Mouse (Mus musculus): ENCODE results near the gene Cuedc1. TPM values are rescaled to one million over a fixed set of nuclear protein-coding genes. Genes with fewer than 3 reads are reported as not detected.

Gene Cuedc1
- polyA plus RNA-seq, 1 experiment from 2014 or later: 43.4 TPM

DNA sequence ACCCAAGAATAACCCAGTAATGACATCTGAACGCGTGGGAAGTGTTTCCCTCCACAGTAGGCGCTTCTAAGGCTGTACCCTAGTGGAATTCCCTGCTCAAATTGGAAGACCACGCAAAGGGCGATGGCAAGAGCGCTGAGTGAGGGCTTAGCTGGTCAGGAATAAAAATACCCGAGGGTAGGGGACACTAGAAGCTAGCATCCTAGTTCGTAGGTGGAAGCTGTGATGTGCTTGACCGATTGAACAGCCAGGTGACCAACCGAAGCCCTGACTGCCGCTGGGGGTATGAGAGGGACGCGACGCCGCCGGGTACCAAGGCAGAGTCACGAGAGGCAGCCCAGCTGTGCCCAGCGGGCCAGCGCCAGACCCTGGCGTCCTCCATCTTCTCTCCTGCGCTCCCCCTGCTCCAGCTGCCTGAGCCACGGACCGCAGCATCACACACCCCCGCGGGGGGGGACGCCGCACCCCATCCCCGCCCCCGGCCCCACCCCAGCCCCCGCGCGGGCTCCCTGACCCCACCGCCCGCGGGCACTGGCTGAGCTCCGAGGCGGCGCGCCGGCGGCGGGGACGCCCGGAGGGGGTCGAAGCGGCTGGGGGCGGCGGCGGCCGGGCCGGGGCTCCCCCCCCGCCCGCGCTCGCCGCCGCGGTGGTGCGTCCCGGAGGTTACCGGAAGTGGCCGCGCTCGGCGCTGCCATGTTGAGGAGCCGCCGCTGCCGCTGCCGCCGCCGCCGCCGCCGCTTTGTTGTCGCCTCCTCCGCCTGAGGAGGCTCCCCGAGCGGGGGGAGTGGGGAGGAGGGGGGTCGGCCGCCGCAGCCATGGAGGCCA, 30.1 kb upstream of the Cuedc1 start, which contains the start of gene Vezf1:
Gene Vezf1 (plus strand): TSS at position 694 of the 825 bp plus-strand sequence.
- ATAC-seq (replicated peaks): peak; percentile 93
- under 1% methylated on average over 46 of the region's 81 CpGs for WGBS

DNA sequence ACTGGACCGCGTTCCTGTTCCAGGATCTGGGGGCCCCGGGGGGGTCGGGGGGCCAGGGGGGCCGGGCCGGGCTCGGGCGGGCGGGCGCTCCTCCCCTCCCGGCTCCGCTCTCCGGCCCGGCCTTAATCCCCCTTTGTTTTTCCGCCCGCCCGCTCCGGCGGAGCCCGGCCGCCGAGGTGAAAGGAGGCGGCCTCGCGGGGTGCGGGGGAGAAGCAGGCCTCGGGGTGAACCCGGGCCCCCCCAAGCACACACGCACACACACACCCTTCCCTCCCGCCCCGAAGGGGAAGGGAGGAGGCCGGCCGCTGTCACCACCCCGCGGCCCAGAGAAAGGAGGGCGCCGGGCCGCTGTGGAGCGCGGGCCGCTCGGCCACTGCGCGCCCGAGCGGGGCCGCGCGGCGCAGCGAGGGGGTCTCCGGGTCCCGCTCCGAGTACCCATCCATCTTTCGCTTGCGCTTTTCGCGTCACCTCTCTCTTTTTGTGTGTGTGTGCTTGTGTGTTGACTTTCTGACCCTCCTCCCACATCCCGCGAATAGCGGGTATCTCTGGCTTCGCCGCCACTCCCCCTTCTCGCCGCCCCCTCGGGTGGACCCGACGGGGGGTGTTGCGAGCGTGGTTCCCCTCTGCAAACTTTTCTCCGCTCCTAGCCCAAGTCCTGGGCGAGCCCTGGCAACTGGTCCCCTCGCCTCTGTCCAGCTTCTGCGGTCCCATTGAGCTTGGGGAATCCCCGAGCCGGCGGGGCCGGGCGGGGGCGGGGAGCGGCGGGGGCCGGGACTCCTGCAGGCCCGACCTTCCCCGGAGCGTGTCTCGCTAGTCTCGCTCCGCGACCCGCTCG, 29.2 kb upstream of the Cuedc1 start:
- Histone ChIP-seq H3K4me2 (replicated peaks) (peak overlapping the region; percentile 87), H3K4me3 (peak overlapping the region; percentile 100), H3K9ac (replicated peaks) (peak overlapping the region; percentile 98), H3K4me1 (peaks cover 50% of the 10 kb centered on the region), H3K9me3 (no peaks in the 10 kb centered on the region), H3K27me3 (no peaks in the 10 kb centered on the region), H3K36me3 (0 out of 2 replicates have a peak, but pooled peaks cover 2% of the 10 kb centered on the region), H3K27ac (replicated peaks) (peak overlapping the region; percentile 98)
- peak; percentile 63 for ATAC-seq (replicated peaks)
- WGBS: under 1% methylated on average over 70 of the region's 92 CpGs

More for the DNA sequence above, 30.1 kb upstream of the Cuedc1 start, which contains the start of gene Vezf1:
- peak within 1 kb of the TSS; percentile 87 for H3K4me2 ChIP-seq (replicated peaks)
- H3K9me3 ChIP-seq: no peaks in the 10 kb centered on the region
- H3K4me1 ChIP-seq: peaks cover 43% of the 10 kb centered on the region
- H3K9ac ChIP-seq (replicated peaks): peak within 1 kb of the TSS; percentile 98
- no peaks in the 10 kb centered on the region for H3K27me3 ChIP-seq
- H3K4me3 ChIP-seq: peak within 1 kb of the TSS; percentile 100
- H3K27ac ChIP-seq (replicated peaks): peak within 1 kb of the TSS; percentile 98
- no peaks in the 10 kb centered on the region for H3K36me3 ChIP-seq

DNA sequence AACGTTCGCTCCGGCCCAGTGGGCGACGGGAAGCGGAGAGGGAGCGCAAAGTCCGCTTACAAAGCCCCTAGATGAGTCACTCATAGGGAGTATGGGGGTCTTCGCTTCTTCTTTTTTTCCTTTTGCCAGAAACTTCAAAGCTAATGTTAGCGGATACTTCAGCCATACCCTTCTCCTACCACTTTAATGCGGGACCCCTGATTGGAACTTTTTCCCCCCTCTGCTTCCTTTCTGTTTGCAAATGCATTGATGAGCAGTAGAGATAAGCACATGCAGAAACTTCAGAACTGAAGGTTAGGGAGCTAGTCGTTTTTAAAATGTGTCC, 28.6 kb upstream of the Cuedc1 start:
- Histone ChIP-seq H3K4me2 (replicated peaks) (peak overlapping the region; percentile 87), H3K27me3 (no peaks in the 10 kb centered on the region), H3K9me3 (no peaks in the 10 kb centered on the region), H3K27ac (replicated peaks) (peak overlapping the region; percentile 98), H3K36me3 (0 out of 2 replicates have a peak, but pooled peaks cover 5% of the 10 kb centered on the region), H3K4me3 (peak overlapping the region; percentile 100), H3K4me1 (peaks cover 53% of the 10 kb centered on the region), H3K9ac (replicated peaks) (peak overlapping the region; percentile 98)
- no peak for ATAC-seq (replicated peaks)
- WGBS: 0% methylated on average over 12 of the region's 12 CpGs

DNA sequence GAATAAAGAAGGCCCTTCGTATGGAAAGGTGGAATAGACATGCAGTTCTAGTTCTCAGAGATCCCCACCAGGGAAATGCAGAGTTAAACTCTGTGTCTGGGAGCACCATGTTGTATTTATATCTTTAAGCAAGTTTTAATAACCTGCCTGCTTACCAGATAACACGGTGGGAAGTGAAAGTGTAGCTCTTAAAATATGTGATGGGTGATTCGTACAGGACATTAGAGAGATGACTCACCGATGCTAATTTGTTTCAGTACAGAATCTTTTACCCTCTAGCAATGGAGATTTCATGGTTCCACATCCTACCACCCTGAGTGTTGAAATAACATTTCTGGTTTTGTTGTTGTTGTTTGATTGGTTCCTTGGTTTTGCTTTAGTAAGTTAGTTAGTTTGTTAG, 27.5 kb upstream of the Cuedc1 start:
- Histone ChIP-seq H3K9me3 (no peaks in the 10 kb centered on the region), H3K27me3 (no peaks in the 10 kb centered on the region), H3K36me3 (0 out of 2 replicates have a peak, but pooled peaks cover 5% of the 10 kb centered on the region), H3K4me2 (replicated peaks) (peak overlapping the region; percentile 87), H3K9ac (replicated peaks) (peak overlapping the region; percentile 29; the same call in 1 of the 2 replicates), H3K4me3 (peak overlapping the region; percentile 100), H3K4me1 (peaks cover 58% of the 10 kb centered on the region), H3K27ac (replicated peaks) (no peak overlapping the region)
- 22% methylated on average over 4 of the region's 4 CpGs for WGBS
- ATAC-seq (replicated peaks): no peak

DNA sequence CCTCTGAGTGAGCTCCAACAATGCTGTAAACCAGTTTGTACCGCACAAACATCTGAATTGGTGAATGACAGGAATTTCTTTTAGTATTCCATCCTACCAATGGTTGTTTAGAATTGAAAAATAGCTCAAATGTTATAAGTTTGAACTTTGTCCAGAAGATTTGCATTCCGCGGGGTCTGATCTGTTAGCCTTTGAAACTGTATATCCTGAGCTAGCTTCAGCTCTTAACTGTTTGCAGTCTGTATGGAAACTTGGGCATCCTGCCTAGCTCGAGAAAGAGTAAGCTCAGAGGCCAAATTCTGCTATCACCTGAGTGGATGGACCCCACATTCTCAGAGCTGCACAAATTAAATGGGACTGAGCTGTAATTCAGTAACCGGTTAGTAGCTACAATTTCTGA, 26.7 kb upstream of the Cuedc1 start:
- no peak overlapping the region; the same call in 1 of the 2 replicates for H3K9ac ChIP-seq (replicated peaks)
- no peaks in the 10 kb centered on the region for H3K27me3 ChIP-seq
- peaks cover 61% of the 10 kb centered on the region for H3K4me1 ChIP-seq
- no peaks in the 10 kb centered on the region for H3K9me3 ChIP-seq
- H3K27ac ChIP-seq (replicated peaks): no peak overlapping the region
- peak overlapping the region; percentile 87 for H3K4me2 ChIP-seq (replicated peaks)
- 30% methylated on average over 5 of the region's 5 CpGs for WGBS
- ATAC-seq (replicated peaks): no peak
- H3K36me3 ChIP-seq: peaks cover 7% of the 10 kb centered on the region
- peak overlapping the region; percentile 100; the same call in 1 of the 2 replicates for H3K4me3 ChIP-seq

DNA sequence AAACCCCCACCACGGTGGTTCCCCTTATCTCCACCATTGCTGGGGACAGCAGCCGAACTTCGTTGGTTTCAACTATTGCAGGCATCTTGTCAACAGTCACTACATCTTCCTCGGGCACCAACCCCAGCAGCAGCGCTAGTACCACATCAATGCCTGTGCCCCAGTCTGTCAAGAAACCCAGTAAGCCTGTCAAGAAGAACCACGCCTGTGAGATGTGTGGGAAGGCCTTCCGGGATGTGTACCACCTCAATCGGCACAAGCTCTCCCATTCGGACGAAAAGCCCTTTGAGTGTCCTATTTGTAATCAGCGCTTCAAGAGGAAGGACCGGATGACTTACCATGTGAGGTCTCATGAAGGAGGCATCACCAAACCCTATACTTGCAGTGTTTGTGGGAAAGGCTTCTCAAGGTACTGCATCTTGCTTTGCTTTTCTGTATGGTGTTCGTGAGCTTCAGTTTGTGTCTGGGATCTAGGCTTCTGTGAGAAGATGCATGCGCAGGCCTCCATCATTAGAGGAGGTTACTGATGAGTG, 24.4 kb upstream of the Cuedc1 start:
- Histone ChIP-seq H3K4me1 (peaks cover 55% of the 10 kb centered on the region), H3K9ac (replicated peaks) (no peak overlapping the region), H3K36me3 (peaks cover 27% of the 10 kb centered on the region), H3K27ac (replicated peaks) (no peak overlapping the region), H3K27me3 (no peaks in the 10 kb centered on the region), H3K9me3 (no peaks in the 10 kb centered on the region), H3K4me3 (no peak overlapping the region), H3K4me2 (replicated peaks) (no peak overlapping the region)
- WGBS: 83% methylated on average over 14 of the region's 14 CpGs
- ATAC-seq (replicated peaks): no peak

DNA sequence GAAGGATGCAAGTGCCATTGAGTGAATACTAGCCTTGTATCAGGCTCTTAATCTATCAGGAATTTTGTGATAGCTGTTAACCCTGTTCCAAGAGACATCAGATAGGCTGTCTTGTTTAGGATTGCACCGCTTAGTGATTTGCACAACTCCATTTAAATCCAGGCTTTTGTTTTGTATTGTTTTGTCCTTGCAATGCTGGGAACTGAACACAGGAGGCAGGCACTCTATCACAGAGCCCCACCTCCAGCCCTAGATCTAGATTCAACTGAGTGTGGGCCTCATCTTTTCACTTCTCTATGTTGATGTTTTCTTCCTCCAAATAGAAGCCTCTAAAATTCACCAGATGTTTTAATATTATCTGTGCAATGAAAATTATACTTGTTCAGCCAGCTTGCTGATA, 22.2 kb upstream of the Cuedc1 start:
- H3K36me3 ChIP-seq: peaks cover 49% of the 10 kb centered on the region

DNA sequence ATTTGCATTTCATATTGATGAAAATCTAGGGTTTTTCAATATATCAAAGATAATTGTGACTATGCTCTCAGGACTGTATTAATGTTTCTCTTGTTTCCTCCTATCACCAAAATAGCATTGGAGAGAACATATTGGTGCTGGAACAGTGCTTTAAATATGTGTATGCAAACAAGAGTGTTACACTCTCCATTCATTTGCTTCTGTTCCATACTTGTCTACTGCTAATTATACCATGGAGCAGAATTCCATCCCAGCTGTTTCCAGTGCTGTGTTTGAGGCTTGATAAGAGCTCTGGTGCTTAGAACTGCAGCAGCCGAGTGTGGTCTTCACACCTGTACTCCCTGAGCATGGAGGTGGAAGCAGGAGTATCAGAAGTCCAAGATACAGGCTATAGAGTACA, 21.5 kb upstream of the Cuedc1 start:
- no peak overlapping the region for H3K27ac ChIP-seq (replicated peaks)
- H3K4me3 ChIP-seq: no peak overlapping the region
- H3K4me2 ChIP-seq (replicated peaks): no peak overlapping the region
- H3K4me1 ChIP-seq: peaks cover 32% of the 10 kb centered on the region
- peaks cover 56% of the 10 kb centered on the region for H3K36me3 ChIP-seq
- no peak overlapping the region for H3K9ac ChIP-seq (replicated peaks)
- no peaks in the 10 kb centered on the region for H3K27me3 ChIP-seq
- WGBS: 74% methylated on average over 1 of the region's 1 CpGs
- H3K9me3 ChIP-seq: no peaks in the 10 kb centered on the region
- ATAC-seq (replicated peaks): no peak

More for the DNA sequence above, 22.2 kb upstream of the Cuedc1 start:
- no peak for ATAC-seq (replicated peaks)
- Histone ChIP-seq H3K4me2 (replicated peaks) (no peak overlapping the region), H3K27ac (replicated peaks) (no peak overlapping the region), H3K9me3 (no peaks in the 10 kb centered on the region), H3K4me3 (no peak overlapping the region), H3K27me3 (no peaks in the 10 kb centered on the region), H3K9ac (replicated peaks) (no peak overlapping the region), H3K4me1 (peaks cover 39% of the 10 kb centered on the region)
- WGBS: 6% methylated on average over 1 of the region's 1 CpGs

DNA sequence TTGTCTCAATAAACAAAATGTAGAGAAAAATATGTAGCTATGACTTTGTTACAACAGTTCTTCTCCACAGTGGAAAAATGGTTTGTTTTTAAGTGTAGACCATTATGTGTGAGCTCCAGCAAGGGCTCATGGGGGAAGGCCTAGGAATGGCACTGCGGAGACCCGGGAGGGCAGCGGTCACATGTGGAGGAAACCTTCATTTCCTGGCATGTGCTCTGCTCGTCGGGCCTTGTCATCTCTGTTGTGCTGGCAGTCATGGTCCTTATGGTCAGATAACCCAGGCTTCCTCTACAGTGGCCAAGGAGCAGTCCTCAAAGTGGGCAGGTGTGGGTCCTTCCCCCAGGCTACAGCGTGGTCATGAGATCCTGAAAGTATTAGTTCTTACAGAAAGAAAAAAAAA, 14.2 kb upstream of the Cuedc1 start:
- Histone ChIP-seq H3K4me2 (replicated peaks) (no peak overlapping the region), H3K9me3 (no peaks in the 10 kb centered on the region), H3K4me1 (peaks cover 17% of the 10 kb centered on the region), H3K4me3 (no peak overlapping the region), H3K27me3 (no peaks in the 10 kb centered on the region), H3K9ac (replicated peaks) (no peak overlapping the region), H3K36me3 (peaks cover 54% of the 10 kb centered on the region), H3K27ac (replicated peaks) (no peak overlapping the region)
- 81% methylated on average over 6 of the region's 6 CpGs for whole genome bisulfite sequencing
- ATAC-seq (replicated peaks): no peak

DNA sequence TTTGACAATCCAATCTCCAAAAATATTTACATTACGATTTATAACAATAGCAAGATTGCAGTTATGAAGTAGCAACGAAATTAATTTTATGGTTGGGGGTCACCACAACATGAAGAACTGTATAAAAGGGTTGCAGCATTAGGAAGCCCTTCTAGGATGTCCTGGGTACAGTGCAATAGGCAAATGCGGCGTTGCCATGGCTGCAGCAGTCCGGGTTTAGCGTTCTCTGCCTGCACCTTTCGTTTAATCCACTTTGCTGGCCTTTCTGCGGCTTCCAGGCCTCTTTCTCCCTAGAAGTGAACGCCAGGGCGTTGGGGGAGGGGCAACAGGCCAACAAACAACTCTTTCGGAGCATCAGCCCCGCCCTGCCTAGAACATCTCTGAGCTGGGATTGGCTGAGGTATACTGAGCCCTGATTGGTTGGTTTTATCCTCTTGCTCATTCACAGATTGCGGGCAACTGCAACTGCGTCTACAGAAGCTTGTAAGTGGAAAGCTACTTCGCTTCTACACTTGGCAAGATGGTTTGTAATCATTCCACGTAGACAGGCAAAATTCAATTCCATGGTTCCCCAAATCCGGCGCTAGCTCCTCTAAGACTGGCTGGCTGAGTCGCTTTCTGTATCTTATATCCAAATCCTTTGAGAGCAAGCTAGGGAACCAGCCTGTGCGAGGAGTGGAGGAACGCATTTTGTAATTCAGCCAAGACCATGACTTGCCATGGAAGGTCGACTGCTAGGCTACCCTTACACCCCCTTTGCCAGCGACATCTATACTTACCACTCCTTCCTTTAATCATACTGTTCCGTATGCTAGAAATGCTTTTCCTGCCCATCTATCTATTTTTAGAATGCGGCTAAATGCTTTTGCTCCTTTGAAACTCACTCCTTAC, 10.9 kb upstream of the Cuedc1 start:
- no peaks in the 10 kb centered on the region for H3K9me3 ChIP-seq
- peak overlapping the region; percentile 71 for H3K27ac ChIP-seq (replicated peaks)
- peaks cover 22% of the 10 kb centered on the region for H3K36me3 ChIP-seq
- H3K4me1 ChIP-seq: peaks cover 17% of the 10 kb centered on the region
- H3K9ac ChIP-seq (replicated peaks): peak overlapping the region; percentile 41
- peak overlapping the region; percentile 40 for H3K4me3 ChIP-seq
- peak; percentile 98 for ATAC-seq (replicated peaks)
- 5% methylated on average over 25 of the region's 25 CpGs for WGBS
- H3K4me2 ChIP-seq (replicated peaks): peak overlapping the region; percentile 66
- no peaks in the 10 kb centered on the region for H3K27me3 ChIP-seq

DNA sequence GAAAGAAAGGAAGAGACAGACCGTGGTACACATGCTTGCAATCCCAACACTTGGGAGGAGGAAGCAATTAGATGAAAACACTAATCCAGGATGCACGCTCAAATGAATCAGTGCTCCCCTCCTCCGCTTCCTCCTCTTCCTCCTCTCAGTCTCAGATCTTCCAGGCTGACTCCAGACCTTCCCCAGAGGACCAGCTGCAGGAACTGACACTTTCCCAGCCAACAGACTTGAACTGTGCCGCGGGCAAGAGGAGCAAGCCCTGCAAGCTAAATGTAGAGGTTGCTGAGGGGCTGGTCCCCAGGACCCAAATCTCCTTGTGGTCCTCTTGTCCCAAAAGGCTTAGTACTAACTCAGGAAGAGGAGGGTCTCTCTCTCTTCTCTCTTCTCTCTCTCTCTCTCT, 8.7 kb upstream of the Cuedc1 start:
- H3K4me3 ChIP-seq: no peak overlapping the region
- no peak overlapping the region for H3K9ac ChIP-seq (replicated peaks)
- H3K9me3 ChIP-seq: no peaks in the 10 kb centered on the region
- WGBS: 58% methylated on average over 5 of the region's 5 CpGs
- no peak overlapping the region for H3K4me2 ChIP-seq (replicated peaks)
- no peaks in the 10 kb centered on the region for H3K27me3 ChIP-seq
- H3K4me1 ChIP-seq: peaks cover 17% of the 10 kb centered on the region
- no peak for ATAC-seq (replicated peaks)
- H3K36me3 ChIP-seq: peaks cover 6% of the 10 kb centered on the region
- H3K27ac ChIP-seq (replicated peaks): no peak overlapping the region
